Mouse (Mus musculus): ENCODE measurements around the gene Ankrd28. TPM values are rescaled to one million over a fixed set of nuclear protein-coding genes. Genes with fewer than 3 reads are reported as not detected.

Ankrd28 gene
- polyA plus RNA-seq, 1 experiment from 2014 or later = 10.0 TPM

DNA sequence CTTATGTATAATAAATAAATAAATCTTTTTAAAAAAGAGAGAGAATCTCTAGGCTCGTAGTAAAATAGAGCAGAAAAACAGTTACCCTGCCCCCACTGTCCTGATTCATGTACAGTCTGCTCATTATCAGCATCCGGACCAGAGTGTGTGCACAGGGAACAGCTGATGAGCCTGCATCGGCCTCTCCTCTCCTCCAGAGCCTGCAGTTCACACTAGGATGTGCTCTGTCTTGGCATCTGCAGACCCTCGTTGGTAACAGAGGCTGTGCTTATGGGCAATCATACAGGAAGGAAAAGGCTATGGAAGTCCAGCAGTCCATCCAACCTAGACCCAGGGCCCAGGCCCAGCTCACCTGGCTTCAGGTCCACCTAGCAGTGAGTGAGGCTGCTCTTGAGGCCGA lies 178.3 kb downstream of the Ankrd28 start:
- no peak overlapping the region for H3K4me3 ChIP-seq
- H3K9me3 ChIP-seq (replicated peaks) = no peaks in the 10 kb centered on the region
- H3K4me2 ChIP-seq = no peak overlapping the region
- ATAC-seq = no peak
- H3K27ac ChIP-seq = no peak overlapping the region
- H3K36me3 ChIP-seq (ENCODE audit: poor library complexity, severe bottlenecking) = no peaks in the 10 kb centered on the region
- 78% methylated on average over 5 of the region's 5 CpGs for WGBS
- no peaks in the 10 kb centered on the region for H3K27me3 ChIP-seq
- no peaks in the 10 kb centered on the region for H3K4me1 ChIP-seq
- H3K9ac ChIP-seq = no peak overlapping the region

DNA sequence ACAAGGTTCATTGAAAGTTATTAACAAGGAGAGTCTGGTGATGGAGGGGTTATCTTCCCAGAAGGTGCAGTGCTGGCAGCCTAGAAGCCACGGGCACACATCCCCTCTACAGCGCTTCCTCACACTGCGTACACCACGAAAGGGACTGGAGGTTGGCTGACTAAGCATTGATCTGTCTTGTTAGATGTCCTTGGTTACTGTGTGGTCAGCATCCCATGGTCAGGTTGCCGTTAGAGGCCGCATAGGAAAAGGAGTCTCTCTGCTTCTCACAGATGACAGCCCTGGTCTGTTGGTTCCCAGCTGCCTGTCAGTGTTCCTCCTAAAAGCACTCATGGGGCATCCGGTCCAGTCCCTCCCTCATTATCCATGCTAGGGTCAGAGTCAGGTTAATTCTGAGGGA lies 179.2 kb downstream of the Ankrd28 start:
- no peak overlapping the region for H3K27ac ChIP-seq
- no peak overlapping the region for H3K4me3 ChIP-seq
- H3K4me1 ChIP-seq = no peaks in the 10 kb centered on the region
- H3K27me3 ChIP-seq = no peaks in the 10 kb centered on the region
- H3K9ac ChIP-seq = no peak overlapping the region
- no peaks in the 10 kb centered on the region for H3K9me3 ChIP-seq (replicated peaks)
- H3K4me2 ChIP-seq = no peak overlapping the region
- no peaks in the 10 kb centered on the region for H3K36me3 ChIP-seq (ENCODE audit: poor library complexity, severe bottlenecking)
- ATAC-seq = no peak
- 92% methylated on average over 7 of the region's 7 CpGs for WGBS

DNA sequence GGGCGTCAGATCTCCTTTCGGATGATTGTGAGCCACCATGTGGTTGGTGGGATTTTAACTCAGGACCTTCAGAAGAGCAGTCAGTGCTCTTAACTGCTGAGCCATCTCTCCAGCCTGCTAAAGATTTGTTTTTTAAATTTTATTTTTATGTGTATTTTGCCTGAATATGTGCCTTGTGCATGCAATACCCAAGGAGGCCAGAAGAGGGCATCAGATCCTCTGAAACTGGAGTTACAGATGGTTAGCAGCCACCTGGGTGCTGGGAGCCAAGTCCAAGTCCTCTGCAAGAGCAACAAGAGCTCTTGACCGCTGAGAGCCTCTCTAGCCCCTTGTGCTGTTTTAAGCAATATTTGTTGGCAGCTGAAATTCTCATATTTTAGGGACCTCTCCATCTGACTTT lies 180.1 kb downstream of the Ankrd28 start:
- Histone ChIP-seq H3K9ac (no peak overlapping the region), H3K4me2 (no peak overlapping the region), H3K27me3 (no peaks in the 10 kb centered on the region), H3K9me3 (replicated peaks) (no peaks in the 10 kb centered on the region), H3K4me3 (no peak overlapping the region), H3K27ac (no peak overlapping the region), H3K4me1 (no peaks in the 10 kb centered on the region), H3K36me3 (ENCODE audit: poor library complexity, severe bottlenecking) (no peaks in the 10 kb centered on the region)
- WGBS = 95% methylated on average over 3 of the region's 3 CpGs
- ATAC-seq = no peak

Other genes with a start within 250 kb of the Ankrd28 start
- gene Colq, start 239.3 kb downstream of the Ankrd28 start, polyA plus RNA-seq (2015; fragmentation: Nextera tagmentation; extraction: Ambion mirVana) = not detected in 2 replicates
- gene Gm49387, start 189.8 kb downstream of the Ankrd28 start, polyA plus RNA-seq (2015; fragmentation: Nextera tagmentation; extraction: Ambion mirVana) = not detected in 2 replicates
- gene Btd, start 189.6 kb downstream of the Ankrd28 start, polyA plus RNA-seq (2015; fragmentation: Nextera tagmentation; extraction: Ambion mirVana) = 12.5 and 12.7 TPM in 2 replicates
- 7.7 and 8.9 TPM in 2 replicates for gene Hacl1, start 189.4 kb downstream of the Ankrd28 start, polyA plus RNA-seq (2015; fragmentation: Nextera tagmentation; extraction: Ambion mirVana)
- 0.10 and 0.19 TPM in 2 replicates for gene Galnt15, start 198.3 kb upstream of the Ankrd28 start, polyA plus RNA-seq (2015; fragmentation: Nextera tagmentation; extraction: Ambion mirVana)